Mouse (Mus musculus): ENCODE results near the gene Gtdc1. TPM values are rescaled to one million over a fixed set of nuclear protein-coding genes. Genes with fewer than 3 reads are reported as not detected.

The Gtdc1 gene
- polyA plus RNA-seq, 1 experiment from 2014 or later, result 14.9 TPM

DNA sequence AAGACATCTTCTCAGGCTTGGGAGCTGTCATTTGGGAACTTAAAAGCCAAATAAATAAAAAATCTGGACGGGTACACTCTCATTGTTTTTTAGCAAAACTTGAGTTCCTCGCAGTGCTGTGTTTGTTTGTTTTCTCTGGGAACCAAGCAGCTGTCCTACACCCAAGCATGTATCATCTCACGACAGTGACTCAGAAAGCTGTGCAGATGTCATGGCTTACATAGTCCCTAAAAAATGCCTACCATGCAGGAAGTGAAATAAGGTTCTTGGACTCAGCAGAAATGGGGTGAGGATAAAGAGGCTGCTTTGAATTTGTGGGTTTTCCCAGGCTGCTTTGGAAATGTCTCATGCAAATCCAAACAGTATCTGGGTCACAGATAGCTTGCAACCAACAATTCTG, 28.8 kb upstream of the Gtdc1 start:
- Histone ChIP-seq H3K4me3 (replicated peaks) (no peak overlapping the region), H3K27ac (replicated peaks) (no peak overlapping the region), H3K9me3 (replicated peaks) (no peaks in the 10 kb centered on the region), H3K9ac (no peak overlapping the region), H3K4me2 (replicated peaks) (no peak overlapping the region), H3K36me3 (no peaks in the 10 kb centered on the region), H3K4me1 (no peaks in the 10 kb centered on the region), H3K27me3 (no peaks in the 10 kb centered on the region)
- no peak for ATAC-seq (ENCODE audit: insufficient number of reproducible peaks, low FRiP score, low TSS enrichment, low read depth)
- WGBS, result 39% methylated on average over 3 of the region's 3 CpGs

DNA sequence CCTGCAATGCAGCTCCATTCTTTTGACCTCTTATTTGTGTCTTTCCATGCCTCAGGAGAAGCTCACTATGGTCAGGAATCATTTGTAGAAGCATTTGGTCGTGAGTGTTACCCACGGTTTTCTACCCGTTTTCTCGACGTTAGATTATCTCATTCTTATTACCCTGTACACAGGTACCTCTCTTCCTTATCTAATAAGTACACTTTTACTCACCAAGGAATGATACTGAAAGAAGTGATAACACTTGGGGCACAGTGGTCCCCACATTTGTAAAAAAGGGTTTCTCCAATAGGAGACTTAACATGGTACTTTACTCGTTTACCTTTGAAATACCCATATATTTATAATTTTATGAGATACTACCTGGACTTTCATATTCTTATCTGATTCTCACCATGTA, 28.0 kb upstream of the Gtdc1 start:
- Histone ChIP-seq H3K4me2 (replicated peaks) (no peak overlapping the region), H3K4me1 (no peaks in the 10 kb centered on the region), H3K36me3 (no peaks in the 10 kb centered on the region), H3K4me3 (replicated peaks) (no peak overlapping the region), H3K9me3 (replicated peaks) (no peaks in the 10 kb centered on the region), H3K9ac (no peak overlapping the region), H3K27ac (replicated peaks) (no peak overlapping the region), H3K27me3 (no peaks in the 10 kb centered on the region)
- 91% methylated on average over 6 of the region's 6 CpGs for WGBS
- no peak for ATAC-seq (ENCODE audit: insufficient number of reproducible peaks, low FRiP score, low TSS enrichment, low read depth)

GRCm38 (mm10) chr2:44954180-44954579, 26.7 kb upstream of the Gtdc1 start:
- H3K27ac ChIP-seq (replicated peaks), result no peak overlapping the region
- H3K4me1 ChIP-seq, result no peaks in the 10 kb centered on the region
- no peak overlapping the region for H3K4me2 ChIP-seq (replicated peaks)
- no peak overlapping the region for H3K9ac ChIP-seq
- H3K27me3 ChIP-seq, result no peaks in the 10 kb centered on the region
- no peak overlapping the region for H3K4me3 ChIP-seq (replicated peaks)
- H3K36me3 ChIP-seq, result no peaks in the 10 kb centered on the region
- no peaks in the 10 kb centered on the region for H3K9me3 ChIP-seq (replicated peaks)
- 63% methylated on average over 1 of the region's 1 CpGs for WGBS
- no peak for ATAC-seq (ENCODE audit: insufficient number of reproducible peaks, low FRiP score, low TSS enrichment, low read depth)

- Histone ChIP-seq H3K4me1 (no peaks in the 10 kb centered on the region), H3K4me3 (replicated peaks) (no peak overlapping the region), H3K4me2 (replicated peaks) (no peak overlapping the region), H3K9me3 (replicated peaks) (no peaks in the 10 kb centered on the region), H3K36me3 (no peaks in the 10 kb centered on the region), H3K27ac (replicated peaks) (no peak overlapping the region), H3K9ac (no peak overlapping the region), H3K27me3 (no peaks in the 10 kb centered on the region)
- WGBS, result 39% methylated on average over 6 of the region's 6 CpGs
- ATAC-seq (ENCODE audit: insufficient number of reproducible peaks, low FRiP score, low TSS enrichment, low read depth), result no peak
Observed at GRCm38 (mm10) chr2:44952830-44953422, 25.5 kb upstream of the Gtdc1 start.

DNA sequence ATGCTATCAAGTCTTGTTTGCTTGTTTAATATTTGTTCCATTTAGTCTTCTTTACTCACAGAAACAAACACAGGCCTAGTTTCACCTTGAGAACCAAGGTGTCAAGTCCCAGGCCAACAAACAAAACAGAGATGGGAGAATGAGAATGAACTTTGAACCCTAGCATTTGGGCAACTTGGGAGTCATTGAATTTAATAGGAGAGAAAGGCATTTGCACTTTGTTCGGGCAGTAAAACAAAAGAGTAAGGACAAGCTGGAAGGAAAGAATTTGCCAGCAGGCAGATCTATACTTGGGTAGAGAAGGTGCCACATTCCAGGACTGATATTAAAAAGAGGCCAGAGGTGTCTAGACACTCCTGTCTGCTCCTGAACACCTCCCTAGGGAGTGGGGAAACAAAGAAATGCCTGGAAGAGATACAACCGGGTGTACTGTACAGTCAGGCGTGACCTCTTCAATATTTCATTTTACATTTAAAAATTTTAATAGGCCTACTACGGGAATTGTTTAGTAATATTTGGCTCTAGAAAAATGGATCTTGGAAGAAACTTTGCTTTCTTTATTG, 24.3 kb upstream of the Gtdc1 start:
- Histone ChIP-seq H3K27me3 (no peaks in the 10 kb centered on the region), H3K4me2 (replicated peaks) (no peak overlapping the region), H3K9me3 (replicated peaks) (no peaks in the 10 kb centered on the region), H3K4me3 (replicated peaks) (no peak overlapping the region), H3K9ac (no peak overlapping the region), H3K36me3 (no peaks in the 10 kb centered on the region), H3K4me1 (no peaks in the 10 kb centered on the region), H3K27ac (replicated peaks) (no peak overlapping the region)
- WGBS, result 59% methylated on average over 4 of the region's 4 CpGs
- no peak for ATAC-seq (ENCODE audit: insufficient number of reproducible peaks, low FRiP score, low TSS enrichment, low read depth)

GRCm38 (mm10) chr2:44944689-44945088, 17.2 kb upstream of the Gtdc1 start:
- no peaks in the 10 kb centered on the region for H3K4me1 ChIP-seq
- no peaks in the 10 kb centered on the region for H3K9me3 ChIP-seq (replicated peaks)
- H3K4me2 ChIP-seq (replicated peaks), result no peak overlapping the region
- 97% methylated on average over 2 of the region's 2 CpGs for WGBS
- no peak for ATAC-seq (ENCODE audit: insufficient number of reproducible peaks, low FRiP score, low TSS enrichment, low read depth)
- H3K27ac ChIP-seq (replicated peaks), result no peak overlapping the region
- H3K36me3 ChIP-seq, result no peaks in the 10 kb centered on the region
- H3K4me3 ChIP-seq (replicated peaks), result no peak overlapping the region
- H3K27me3 ChIP-seq, result no peaks in the 10 kb centered on the region
- H3K9ac ChIP-seq, result no peak overlapping the region

GRCm38 (mm10) chr2:44930951-44931350, 3.5 kb upstream of the Gtdc1 start:
- Histone ChIP-seq H3K4me1 (0 out of 2 replicates have a peak, but pooled peaks cover 3% of the 10 kb centered on the region), H3K27me3 (no peaks in the 10 kb centered on the region), H3K9ac (no peak overlapping the region), H3K36me3 (no peaks in the 10 kb centered on the region), H3K4me2 (replicated peaks) (no peak overlapping the region), H3K9me3 (replicated peaks) (no peaks in the 10 kb centered on the region), H3K4me3 (replicated peaks) (no peak overlapping the region), H3K27ac (replicated peaks) (no peak overlapping the region)
- 48% methylated on average over 3 of the region's 3 CpGs for WGBS
- ATAC-seq (ENCODE audit: insufficient number of reproducible peaks, low FRiP score, low TSS enrichment, low read depth), result no peak

- H3K27ac ChIP-seq (replicated peaks), result no peak overlapping the region
- H3K36me3 ChIP-seq, result no peaks in the 10 kb centered on the region
- no peaks in the 10 kb centered on the region for H3K9me3 ChIP-seq (replicated peaks)
- H3K9ac ChIP-seq, result no peak overlapping the region
- peaks cover 3% of the 10 kb centered on the region; the same call in 1 of the 2 replicates for H3K4me1 ChIP-seq
- WGBS, result 72% methylated on average over 3 of the region's 3 CpGs
- ATAC-seq (ENCODE audit: insufficient number of reproducible peaks, low FRiP score, low TSS enrichment, low read depth), result no peak
- H3K4me2 ChIP-seq (replicated peaks), result no peak overlapping the region
- no peaks in the 10 kb centered on the region for H3K27me3 ChIP-seq
- H3K4me3 ChIP-seq (replicated peaks), result no peak overlapping the region
Observed at GRCm38 (mm10) chr2:44928631-44929030, 1.2 kb upstream of the Gtdc1 start.

GRCm38 (mm10) chr2:44926683-44927481, 575 bp downstream of the Gtdc1 start:
- Histone ChIP-seq H3K9me3 (replicated peaks) (no peaks in the 10 kb centered on the region), H3K27ac (replicated peaks) (peak overlapping the region; percentile 96), H3K36me3 (no peaks in the 10 kb centered on the region), H3K4me1 (peaks cover 3% of the 10 kb centered on the region; the same call in 1 of the 2 replicates), H3K9ac (peak overlapping the region; percentile 85), H3K4me3 (replicated peaks) (peak overlapping the region; percentile 84), H3K27me3 (no peaks in the 10 kb centered on the region), H3K4me2 (replicated peaks) (peak overlapping the region; percentile 64)
- ATAC-seq (ENCODE audit: insufficient number of reproducible peaks, low FRiP score, low TSS enrichment, low read depth), result peak; percentile 97
- 1% methylated on average over 66 of the region's 95 CpGs for WGBS

GRCm38 (mm10) chr2:44926167-44926682, 1.2 kb downstream of the Gtdc1 start:
- Histone ChIP-seq H3K36me3 (no peaks in the 10 kb centered on the region), H3K9me3 (replicated peaks) (no peaks in the 10 kb centered on the region), H3K9ac (peak overlapping the region; percentile 85), H3K4me1 (peaks cover 3% of the 10 kb centered on the region; the same call in 1 of the 2 replicates), H3K27ac (replicated peaks) (peak overlapping the region; percentile 96), H3K27me3 (no peaks in the 10 kb centered on the region), H3K4me3 (replicated peaks) (peak overlapping the region; percentile 84), H3K4me2 (replicated peaks) (peak overlapping the region; percentile 64)
- no peak for ATAC-seq (ENCODE audit: insufficient number of reproducible peaks, low FRiP score, low TSS enrichment, low read depth)
- WGBS, result 1% methylated on average over 17 of the region's 17 CpGs

- no peaks in the 10 kb centered on the region for H3K36me3 ChIP-seq
- no peak overlapping the region for H3K27ac ChIP-seq (replicated peaks)
- no peaks in the 10 kb centered on the region for H3K27me3 ChIP-seq
- no peak for ATAC-seq (ENCODE audit: insufficient number of reproducible peaks, low FRiP score, low TSS enrichment, low read depth)
- H3K4me1 ChIP-seq, result peaks cover 3% of the 10 kb centered on the region; the same call in 1 of the 2 replicates
- no peak overlapping the region for H3K9ac ChIP-seq
- no peak overlapping the region for H3K4me3 ChIP-seq (replicated peaks)
- no peaks in the 10 kb centered on the region for H3K9me3 ChIP-seq (replicated peaks)
- no peak overlapping the region for H3K4me2 ChIP-seq (replicated peaks)
Observed at GRCm38 (mm10) chr2:44924618-44925017, 2.8 kb downstream of the Gtdc1 start.

All from embryonic facial prominence, embryonic 15.5 days (tissue).